In genomic region chr19:10389391-10390098, GRCm38 (mm10) we compare ENCODE assay signal across 9 mouse cellular contexts. TPM values are rescaled to one million over a fixed set of nuclear protein-coding genes. Genes with fewer than 3 reads are reported as not detected.
DNase-seq lines count a peak whose midpoint lies in the region; ATAC-seq and TF ChIP-seq lines count a peak whose summit lies in the region.
"Had no signal": no experiment of that assay in that cellular context is flagged by ENCODE, and none has a peak within 500 bp of the region (broad histone marks: within the 10 kb centered on the region; RNA-seq: fewer than 3 reads in every experiment).

No protein-coding gene starts in this region.

- DNase-seq in gastrocnemius, postnatal 10 days, result peak; percentile 17
- no peak for DNase-seq in gastrocnemius, adult 18-20 months (ENCODE audit: low spot score)
- DNase-seq in embryo, embryonic 9.5 days (ENCODE audit: extremely low spot score), result peak; percentile 41
- DNase-seq in midbrain, embryonic 14.5 days, result peak; percentile 70
- DNase-seq in layer of hippocampus, adult 9-11 months, result no peak
- DNase-seq in frontal cortex, postnatal 10 days (ENCODE audit: low spot score in 2 of 2), result no peak

- TF ChIP-seq POLR2A in ES-Bruce4 (IDR thresholded peaks at IDR 0.05; ENCODE audit: insufficient read depth, low read length), result no peak

- H3K27ac ChIP-seq in ES-Bruce4 (ENCODE audit: insufficient read depth, low read length), result no peak overlapping the region
- peak overlapping the region; percentile 72 for H3K27ac ChIP-seq in hindbrain, embryonic 13.5 days
- peak overlapping the region; percentile 77 for H3K27ac ChIP-seq in midbrain, embryonic 14.5 days (replicated peaks; ENCODE audit: low read depth, low read length)

- H3K9ac ChIP-seq in ES-Bruce4 (ENCODE audit: low read depth, poor library complexity, severe bottlenecking), result peak overlapping the region; percentile 78
- H3K9ac ChIP-seq in hindbrain, embryonic 13.5 days, result peak overlapping the region; percentile 91
- H3K9ac ChIP-seq in midbrain, embryonic 14.5 days (replicated peaks; ENCODE audit: low read length), result peak overlapping the region; percentile 83

- no peaks in the 10 kb centered on the region for H3K9me3 ChIP-seq in ES-Bruce4 (replicated peaks; ENCODE audit: control insufficient read depth, insufficient read depth, low read length, poor library complexity, severe bottlenecking)
- H3K9me3 ChIP-seq in hindbrain, embryonic 13.5 days, result no peaks in the 10 kb centered on the region
- no peaks in the 10 kb centered on the region for H3K9me3 ChIP-seq in midbrain, embryonic 14.5 days (ENCODE audit: control insufficient read depth, low read length)

- H3K27me3 ChIP-seq in ES-Bruce4 (ENCODE audit: control insufficient read depth, insufficient read depth, low read length, poor library complexity, severe bottlenecking), result peaks cover 5% of the 10 kb centered on the region; the same call in 1 of the 2 replicates
- peaks cover 26% of the 10 kb centered on the region for H3K27me3 ChIP-seq in hindbrain, embryonic 13.5 days
- H3K27me3 ChIP-seq in midbrain, embryonic 14.5 days (ENCODE audit: control insufficient read depth, insufficient read depth, low read length), result no peaks in the 10 kb centered on the region; the same call in 1 of the 2 replicates

- peak overlapping the region; percentile 74 for H3K4me2 ChIP-seq in hindbrain, embryonic 13.5 days
- peak overlapping the region; percentile 75 for H3K4me2 ChIP-seq in midbrain, embryonic 14.5 days (ENCODE audit: low read length)

- 0% methylated on average over 28 of the region's 54 CpGs for WGBS in hindbrain, embryonic 13.5 days
- WGBS in midbrain, embryonic 14.5 days, result under 1% methylated on average over 42 of the region's 54 CpGs

- H3K4me1 ChIP-seq in ES-Bruce4 (ENCODE audit: control insufficient read depth, insufficient read depth, low read length), result no peaks in the 10 kb centered on the region
- H3K4me1 ChIP-seq in hindbrain, embryonic 13.5 days (replicated peaks), result peaks cover 55% of the 10 kb centered on the region
- peaks cover 22% of the 10 kb centered on the region for H3K4me1 ChIP-seq in midbrain, embryonic 14.5 days (ENCODE audit: control insufficient read depth, insufficient read depth, low read length)

- TF ChIP-seq CTCF in ES-Bruce4 (IDR thresholded peaks at IDR 0.05; ENCODE audit: low read depth, low read length), result no peak

- H3K4me3 ChIP-seq in ES-Bruce4 (ENCODE audit: low read depth, low read length), result peak overlapping the region; percentile 56
- peak overlapping the region; percentile 70 for H3K4me3 ChIP-seq in hindbrain, embryonic 13.5 days
- peak overlapping the region; percentile 69 for H3K4me3 ChIP-seq in midbrain, embryonic 14.5 days (replicated peaks; ENCODE audit: low read depth, low read length)

- no peaks in the 10 kb centered on the region for H3K36me3 ChIP-seq in ES-Bruce4 (ENCODE audit: control insufficient read depth, insufficient read depth, low read length, poor library complexity, severe bottlenecking)
- no peaks in the 10 kb centered on the region for H3K36me3 ChIP-seq in hindbrain, embryonic 13.5 days
- no peaks in the 10 kb centered on the region for H3K36me3 ChIP-seq in midbrain, embryonic 14.5 days (ENCODE audit: control insufficient read depth, insufficient read depth, low read length)
- H3K36me3 ChIP-seq: G1E had no signal

- no peak for TF ChIP-seq EP300 in ES-Bruce4 (IDR thresholded peaks at IDR 0.05; ENCODE audit: insufficient read depth, low read depth, low read length)

- peak; percentile 59 for ATAC-seq in hindbrain, embryonic 13.5 days (ENCODE audit: low FRiP score)
- ATAC-seq in midbrain, embryonic 14.5 days (ENCODE audit: low FRiP score, low TSS enrichment), result peak; percentile 62

RNA-seq across cellular contexts. Expression of gene Syt7, which starts 0.7 kb away (rescaled TPM):
- total RNA-seq in gastrocnemius, postnatal 10 days (2021), result 1 to 10 TPM; 3.5 TPM
- 1 to 10 TPM; 1.5 TPM for total RNA-seq in gastrocnemius, adult 18-20 months (2021)
- polyA plus RNA-seq in ES-Bruce4 (2011; ENCODE audit: insufficient read depth, insufficient read length, low read depth, missing spikeins), result 4.1 and 4.9 TPM in 2 replicates
- 7.9 and 8.4 TPM in 2 replicates for polyA plus RNA-seq in hindbrain, embryonic 13.5 days (2015; fragmentation: Nextera tagmentation; extraction: Ambion mirVana)
- 10.1 and 15.4 TPM in 2 replicates for polyA plus RNA-seq in midbrain, embryonic 14.5 days (2014; fragmentation: Nextera tagmentation; extraction: Ambion mirVana)
- polyA plus RNA-seq: G1E had no signal

Comparison
In these comparisons a context has a peak if more than half of its experiments do, and no peak if none do; other contexts are left out.
1. DNase-seq: peak in gastrocnemius, postnatal 10 days (single experiment), embryo, embryonic 9.5 days (single experiment) and midbrain, embryonic 14.5 days (single experiment); none in gastrocnemius, adult 18-20 months (single experiment), layer of hippocampus, adult 9-11 months (single experiment) and frontal cortex, postnatal 10 days (0 of 2).
2. Peak in every context shown above with its lines, with median percentiles within 50 percentile points of each other: H3K4me3 ChIP-seq and H3K9ac ChIP-seq.